In the genomic region with DNA sequence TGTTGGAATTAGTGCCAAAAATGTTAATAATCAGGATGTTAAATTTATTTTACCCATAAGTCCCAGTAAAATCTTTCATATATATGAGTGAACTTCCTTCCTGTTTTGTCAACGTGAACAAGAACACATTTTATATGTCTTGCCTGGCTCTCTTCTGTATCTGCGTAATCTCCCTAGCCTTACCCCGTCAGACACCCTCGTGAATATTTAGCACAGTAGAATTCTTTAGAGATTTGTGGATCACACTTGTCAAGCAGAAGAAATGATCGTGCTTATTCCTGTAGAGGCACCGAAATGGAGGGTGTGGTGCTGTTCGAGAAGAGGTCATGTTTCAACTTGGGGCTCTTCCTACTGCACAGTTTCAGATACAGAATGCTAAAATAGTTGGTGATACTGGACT, we compare ENCODE assay signal across 15 mouse cellular contexts.
DNase-seq lines count a peak whose midpoint lies in the region; ATAC-seq and TF ChIP-seq lines count a peak whose summit lies in the region.
"Had no signal": no experiment of that assay in that cellular context is flagged by ENCODE, and none has a peak within 500 bp of the region (broad histone marks: within the 10 kb centered on the region; RNA-seq: fewer than 3 reads in every experiment).

No protein-coding gene starts in this region.

- no peak for TF ChIP-seq POLR2A in olfactory bulb, adult 2 months (IDR thresholded peaks at IDR 0.05; ENCODE audit: insufficient read depth, low read depth, low read length)

- H3K9ac ChIP-seq in forebrain, postnatal 0 days: no peak overlapping the region
- H3K9ac ChIP-seq in midbrain, embryonic 11.5 days (ENCODE audit: low read length): no peak overlapping the region

- H3K27ac ChIP-seq in forebrain, postnatal 0 days (ENCODE audit: low read depth, low read length): peak overlapping the region; percentile 85
- no peak overlapping the region for H3K27ac ChIP-seq in midbrain, embryonic 11.5 days (ENCODE audit: low read depth, low read length)
- peak overlapping the region; percentile 23; the same call in 1 of the 2 replicates for H3K27ac ChIP-seq in olfactory bulb, adult 2 months (ENCODE audit: insufficient read depth, low read depth, low read length)

- DNase-seq in retina, postnatal 1 day: peak; percentile 2
- DNase-seq in retina, embryonic 14.5 days (ENCODE audit: low spot score): no peak
- DNase-seq in forebrain, postnatal 0 days: no peak
- DNase-seq in midbrain, embryonic 11.5 days (ENCODE audit: low spot score, missing footprints): no peak
- no peak for DNase-seq in thymus, postnatal 25 days
- DNase-seq in layer of hippocampus, postnatal 10 days (ENCODE audit: low spot score in 2 of 2): no peak
- DNase-seq: adrenal gland, postnatal 25 days; cerebellum, adult 8-10 months; heart, postnatal 4 days; kidney, adult 2 months; thymus, adult 2 months had no signal

- 27% methylated on average over 7 of the region's 7 CpGs for WGBS in forebrain, postnatal 0 days
- WGBS in midbrain, embryonic 11.5 days: 52% methylated on average over 7 of the region's 7 CpGs
- WGBS in olfactory bulb, adult 2 months: 33% methylated on average over 7 of the region's 7 CpGs

- peak overlapping the region; percentile 17 for H3K4me2 ChIP-seq in forebrain, postnatal 0 days (ENCODE audit: low read depth)
- no peak overlapping the region for H3K4me2 ChIP-seq in midbrain, embryonic 11.5 days
- H3K4me2 ChIP-seq: heart, embryonic 11.5 days; liver, embryonic 11.5 days had no signal

- peak; percentile 63 for ATAC-seq in forebrain, postnatal 0 days
- ATAC-seq in midbrain, embryonic 11.5 days (ENCODE audit: low FRiP score): 0 out of 2 replicates have a peak, but pooled peaks have one; percentile 30

- no peaks in the 10 kb centered on the region for H3K9me3 ChIP-seq in forebrain, postnatal 0 days (ENCODE audit: low read length)
- H3K9me3 ChIP-seq in midbrain, embryonic 11.5 days (ENCODE audit: control insufficient read depth, low read length): no peaks in the 10 kb centered on the region
- H3K9me3 ChIP-seq: megakaryocyte, embryonic 14.5 days had no signal

- H3K27me3 ChIP-seq in forebrain, postnatal 0 days (ENCODE audit: insufficient read depth, low read length): no peaks in the 10 kb centered on the region
- no peaks in the 10 kb centered on the region for H3K27me3 ChIP-seq in midbrain, embryonic 11.5 days (ENCODE audit: control insufficient read depth, insufficient read depth, low read length)
- H3K27me3 ChIP-seq: megakaryocyte, embryonic 14.5 days had no signal

- peaks cover 22% of the 10 kb centered on the region for H3K4me1 ChIP-seq in forebrain, postnatal 0 days (ENCODE audit: insufficient read depth)
- peaks cover 17% of the 10 kb centered on the region for H3K4me1 ChIP-seq in midbrain, embryonic 11.5 days (ENCODE audit: control insufficient read depth, insufficient read depth, low read length)
- peaks cover 3% of the 10 kb centered on the region; the same call in 1 of the 2 replicates for H3K4me1 ChIP-seq in olfactory bulb, adult 2 months (ENCODE audit: control insufficient read depth, insufficient read depth, low read length)
- H3K4me1 ChIP-seq: megakaryocyte, embryonic 14.5 days had no signal

- H3K36me3 ChIP-seq in forebrain, postnatal 0 days (ENCODE audit: insufficient read depth): no peaks in the 10 kb centered on the region
- H3K36me3 ChIP-seq in midbrain, embryonic 11.5 days (ENCODE audit: control insufficient read depth, insufficient read depth, low read length): no peaks in the 10 kb centered on the region

- H3K4me3 ChIP-seq in forebrain, postnatal 0 days (ENCODE audit: low read depth, low read length): no peak overlapping the region
- H3K4me3 ChIP-seq in midbrain, embryonic 11.5 days (ENCODE audit: low read depth, low read length): no peak overlapping the region
- no peak overlapping the region for H3K4me3 ChIP-seq in olfactory bulb, adult 2 months (ENCODE audit: insufficient read depth, low read depth, low read length)
- H3K4me3 ChIP-seq: megakaryocyte, embryonic 14.5 days had no signal

- no peak for TF ChIP-seq CTCF in forebrain, postnatal 0 days (IDR thresholded peaks at IDR 0.05; ENCODE audit: low read depth)
- TF ChIP-seq CTCF in olfactory bulb, adult 2 months (IDR thresholded peaks at IDR 0.05; ENCODE audit: insufficient read depth, low read depth, low read length): no peak
